Mouse (Mus musculus) kidney, postnatal 0 days (tissue): ENCODE results near the gene 2700081O15Rik. TPM values are rescaled to one million over a fixed set of nuclear protein-coding genes. Genes with fewer than 3 reads are reported as not detected.

Experiments
- ATAC-seq: fragments of 200-750 bp; cut with Nextera tagmentation; replicated peaks from 2 replicates; pipeline ENCODE4 v1.8.0; 2017; ENCODE audit warnings: low read depth, moderate number of reproducible peaks, moderate TSS enrichment, moderate library complexity; ENCODE audit not compliant: low FRiP score
- DNase-seq: peaks from one replicate; pipeline ENCODE4 v3.0.0-alpha.2; 2016; ENCODE audit warnings: low spot score
- H3K27ac ChIP-seq: fragments of 300-500 bp; sonication (generic); 2 replicates; pipeline ENCODE4 v1.5.1; 2014; ENCODE audit warnings: mild to moderate bottlenecking
- H3K27me3 ChIP-seq: fragments of 300-500 bp; sonication (generic); 2 replicates; pipeline ENCODE4 v1.6.1; 2014; ENCODE audit warnings: low read length, mixed read lengths; ENCODE audit not compliant: insufficient read depth
- H3K36me3 ChIP-seq: fragments of 300-500 bp; sonication (generic); 2 replicates; pipeline ENCODE4 v1.6.1; 2014; ENCODE audit warnings: low read length, mixed read lengths; ENCODE audit not compliant: insufficient read depth
- H3K4me1 ChIP-seq: fragments of 300-500 bp; sonication (generic); replicated peaks from 2 replicates; pipeline ENCODE4 v1.6.1; 2014; ENCODE audit warnings: antibody characterized with exemption, low read length, mixed read lengths; ENCODE audit not compliant: insufficient read depth
- H3K4me2 ChIP-seq: fragments of 300-500 bp; sonication (generic); 2 replicates; pipeline ENCODE4 v1.6.1; 2014; ENCODE audit warnings: mild to moderate bottlenecking, low read length, moderate library complexity, mixed read lengths
- H3K4me3 ChIP-seq: fragments of 300-500 bp; sonication (generic); replicated peaks from 2 replicates; pipeline ENCODE4 v1.5.1; 2014; ENCODE audit warnings: low read depth, low read length
- H3K9ac ChIP-seq: fragments of 300-500 bp; sonication (generic); 2 replicates; pipeline ENCODE4 v1.6.1; 2014; ENCODE audit warnings: low read depth, low read length
- H3K9me3 ChIP-seq: fragments of 300-500 bp; sonication (generic); replicated peaks from 2 replicates; pipeline ENCODE4 v1.6.1; 2016; ENCODE audit warnings: low read length, inconsistent platforms, mixed read lengths
- CTCF ChIP-seq: IDR thresholded peaks from 2 replicates; pipeline ENCODE4 v1.5.1; 2016; ENCODE audit warnings: antibody characterized with exemption, low read depth, mild to moderate bottlenecking, moderate library complexity
- WGBS: fragments of 180-500 bp; shearing (Covaris S2); extraction: QIAGEN DNeasy Blood & Tissue Kit; methylation state at CpG from one replicate; pipeline ENCODE4 v1.1.7; 2014; 5-methylcytosine and 5-hydroxymethylcytosine counted together
- polyA plus RNA-seq: library from polyadenylated mRNA; unstranded; fragments of >200 nt; fragmentation: Nextera tagmentation; extraction: Ambion mirVana; gene quantifications from 2 replicates; pipeline ENCODE4 v1.2.1, GENCODE M21; 2015

Gene 2700081O15Rik
- polyA plus RNA-seq, 1 experiment from 2014 or later, result 5.2 TPM

DNA sequence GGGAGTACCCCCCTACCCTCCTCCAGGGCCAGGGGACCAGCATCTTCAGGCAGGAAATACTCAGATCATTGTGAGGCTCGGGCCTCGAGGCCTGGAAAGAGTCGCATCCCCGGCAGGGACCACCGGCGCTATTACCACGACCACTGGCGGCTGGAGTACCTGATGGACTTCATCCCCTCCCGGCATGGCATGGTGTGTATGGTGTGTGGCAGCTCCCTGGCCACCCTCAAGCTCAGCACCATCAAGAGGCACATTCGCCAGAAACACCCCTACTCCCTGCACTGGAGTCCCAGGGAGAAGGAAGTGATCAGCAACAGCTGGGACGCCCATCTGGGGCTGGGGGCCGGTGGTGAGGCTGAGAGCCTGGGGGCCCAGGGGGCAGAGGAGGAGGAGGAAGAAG lies 2.7 kb downstream of the 2700081O15Rik start:
- no peak for TF ChIP-seq CTCF
- no peak overlapping the region for H3K4me2 ChIP-seq
- H3K9ac ChIP-seq, result peak overlapping the region; percentile 35; the same call in 1 of the 2 replicates
- ATAC-seq (no peak), DNase-seq (no peak)
- H3K4me3 ChIP-seq, result no peak overlapping the region
- peaks cover 22% of the 10 kb centered on the region for H3K36me3 ChIP-seq
- 67% methylated on average over 12 of the region's 12 CpGs for WGBS
- H3K27ac ChIP-seq, result no peak overlapping the region
- peaks cover 57% of the 10 kb centered on the region for H3K4me1 ChIP-seq
- no peaks in the 10 kb centered on the region for H3K9me3 ChIP-seq
- H3K27me3 ChIP-seq, result no peaks in the 10 kb centered on the region

GRCm38 (mm10) chr19:7420841-7421601 lies 3.6 kb downstream of the 2700081O15Rik start:
- peaks cover 24% of the 10 kb centered on the region for H3K36me3 ChIP-seq
- TF ChIP-seq CTCF, result no peak
- H3K4me2 ChIP-seq, result no peak overlapping the region
- H3K4me3 ChIP-seq, result no peak overlapping the region
- H3K27me3 ChIP-seq, result no peaks in the 10 kb centered on the region
- peaks cover 48% of the 10 kb centered on the region for H3K4me1 ChIP-seq
- H3K27ac ChIP-seq, result no peak overlapping the region
- 69% methylated on average over 27 of the region's 27 CpGs for WGBS
- H3K9ac ChIP-seq, result no peak overlapping the region
- ATAC-seq, result no peak
- no peak for DNase-seq
- H3K9me3 ChIP-seq, result no peaks in the 10 kb centered on the region

- Histone ChIP-seq H3K36me3 (peaks cover 31% of the 10 kb centered on the region), H3K9ac (no peak overlapping the region)
- WGBS, result 22% methylated on average over 48 of the region's 48 CpGs
These were observed 4.5 kb downstream of the 2700081O15Rik start for GRCm38 (mm10) chr19:7421602-7422591.

DNA sequence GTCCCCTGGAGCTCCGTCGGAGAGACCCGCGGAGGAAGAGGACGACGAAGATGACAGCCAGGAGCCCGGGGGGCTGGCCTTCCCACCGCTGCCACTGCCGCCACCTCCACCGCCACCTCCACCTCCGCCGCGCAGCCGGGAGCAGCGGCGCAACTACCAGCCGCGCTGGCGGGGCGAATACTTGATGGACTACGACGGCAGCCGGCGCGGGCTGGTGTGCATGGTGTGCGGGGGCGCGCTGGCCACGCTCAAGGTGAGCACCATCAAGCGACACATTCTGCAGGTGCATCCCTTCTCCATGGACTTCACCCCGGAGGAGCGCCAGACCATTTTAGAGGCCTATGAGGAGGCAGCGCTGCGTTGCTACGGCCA lies 5.2 kb downstream of the 2700081O15Rik start:
- Histone ChIP-seq H3K9ac (peak overlapping the region; percentile 50; the same call in 1 of the 2 replicates), H3K4me1 (peaks cover 41% of the 10 kb centered on the region)
- peak; percentile 35 for DNase-seq

More at GRCm38 (mm10) chr19:7421602-7422591, 4.5 kb downstream of the 2700081O15Rik start:
- peak overlapping the region; percentile 51 for H3K4me2 ChIP-seq
- peak; percentile 71 for DNase-seq
- ATAC-seq, result peak; percentile 26
- H3K27me3 ChIP-seq, result no peaks in the 10 kb centered on the region
- no peak for TF ChIP-seq CTCF
- peak overlapping the region; percentile 22 for H3K4me3 ChIP-seq
- H3K27ac ChIP-seq, result no peak overlapping the region
- peaks cover 41% of the 10 kb centered on the region for H3K4me1 ChIP-seq
- H3K9me3 ChIP-seq, result no peaks in the 10 kb centered on the region

DNA sequence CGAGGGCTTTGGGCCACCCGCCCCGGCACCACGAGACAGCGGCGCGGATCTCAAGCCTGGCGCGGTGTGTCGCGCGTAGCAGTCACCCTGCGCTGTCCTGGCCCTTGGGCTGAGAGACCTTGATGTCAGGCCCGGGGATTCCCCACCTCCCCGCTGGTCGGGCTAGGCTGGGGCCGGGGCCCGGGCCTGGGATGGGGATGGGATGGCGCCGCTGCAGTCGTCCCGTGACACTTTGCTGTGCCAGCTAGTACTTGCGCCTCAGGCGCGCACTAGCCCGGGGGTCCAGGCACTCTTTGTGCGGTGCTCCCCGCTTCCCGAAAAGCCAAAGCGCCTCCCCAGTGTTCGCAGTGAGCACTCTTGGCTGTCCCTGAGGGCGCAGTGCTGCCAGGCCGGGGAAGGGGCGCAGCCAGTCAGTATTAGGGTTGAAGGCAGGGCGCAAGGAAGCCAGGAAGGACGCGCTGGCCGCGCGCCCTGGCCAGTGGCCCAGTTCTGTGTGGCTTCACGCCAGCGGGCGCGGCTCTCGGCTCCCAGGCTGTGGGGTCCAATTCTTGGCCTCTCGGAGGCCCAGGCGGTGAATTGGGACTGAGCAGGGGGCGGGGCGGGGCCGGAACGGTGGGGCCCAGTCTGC lies 5.7 kb downstream of the 2700081O15Rik start:
- Histone ChIP-seq H3K36me3 (peaks cover 36% of the 10 kb centered on the region), H3K4me2 (peak overlapping the region; percentile 51), H3K9ac (peak overlapping the region; percentile 50; the same call in 1 of the 2 replicates), H3K27ac (peak overlapping the region; percentile 54), H3K27me3 (no peaks in the 10 kb centered on the region), H3K4me3 (peak overlapping the region; percentile 22), H3K4me1 (peaks cover 41% of the 10 kb centered on the region), H3K9me3 (no peaks in the 10 kb centered on the region)
- DNase-seq (peak; percentile 80), ATAC-seq (peak; percentile 63)
- no peak for TF ChIP-seq CTCF
- 15% methylated on average over 50 of the region's 51 CpGs for WGBS

More for the DNA sequence above, 5.2 kb downstream of the 2700081O15Rik start:
- Histone ChIP-seq H3K9me3 (no peaks in the 10 kb centered on the region), H3K36me3 (peaks cover 31% of the 10 kb centered on the region), H3K27ac (no peak overlapping the region), H3K4me3 (peak overlapping the region; percentile 22), H3K4me2 (peak overlapping the region; percentile 51), H3K27me3 (no peaks in the 10 kb centered on the region)
- peak; percentile 0; the same call in 1 of the 2 replicates for ATAC-seq
- TF ChIP-seq CTCF, result no peak
- 13% methylated on average over 34 of the region's 35 CpGs for WGBS
